Mouse (Mus musculus) liver, embryonic 15.5 days (tissue): ENCODE measurements around the gene Mx1. TPM values are rescaled to one million over a fixed set of nuclear protein-coding genes. Genes with fewer than 3 reads are reported as not detected.

ENCODE experiments used
- ATAC-seq: fragments of 200-750 bp; cut with Nextera tagmentation; 2 replicates; pipeline ENCODE4 v1.8.0; 2017; ENCODE audit warnings: moderate number of reproducible peaks, mild to moderate bottlenecking, moderate library complexity; ENCODE audit not compliant: insufficient read depth
- H3K27ac ChIP-seq: fragments of 300-500 bp; sonication (generic); replicated peaks from 2 replicates; pipeline ENCODE4 v1.5.1; 2015; ENCODE audit warnings: mild to moderate bottlenecking, inconsistent platforms
- H3K27me3 ChIP-seq: fragments of 300-500 bp; sonication (generic); 2 replicates; pipeline ENCODE4 v1.6.1; 2015; ENCODE audit warnings: mild to moderate bottlenecking, inconsistent platforms
- H3K36me3 ChIP-seq: fragments of 300-500 bp; sonication (generic); replicated peaks from 2 replicates; pipeline ENCODE4 v1.6.1; 2015; ENCODE audit warnings: moderate library complexity, mild to moderate bottlenecking, inconsistent platforms
- H3K4me1 ChIP-seq: fragments of 300-500 bp; sonication (generic); replicated peaks from 2 replicates; pipeline ENCODE4 v1.6.1; 2015; ENCODE audit warnings: inconsistent platforms
- H3K4me2 ChIP-seq: fragments of 300-500 bp; sonication (generic); 2 replicates; pipeline ENCODE4 v1.6.1; 2015; ENCODE audit warnings: moderate library complexity, mild to moderate bottlenecking, inconsistent platforms
- H3K4me3 ChIP-seq: fragments of 300-500 bp; sonication (generic); replicated peaks from 2 replicates; pipeline ENCODE4 v1.5.1; 2015; ENCODE audit warnings: mild to moderate bottlenecking, inconsistent platforms
- H3K9ac ChIP-seq: fragments of 300-500 bp; sonication (generic); 2 replicates; pipeline ENCODE4 v1.6.1; 2015; ENCODE audit warnings: moderate library complexity, mild to moderate bottlenecking, inconsistent platforms
- H3K9me3 ChIP-seq: fragments of 300-500 bp; sonication (generic); replicated peaks from 2 replicates; pipeline ENCODE4 v1.6.1; 2016; ENCODE audit warnings: inconsistent platforms
- WGBS: fragments of 180-500 bp; shearing (Covaris S2); methylation state at CpG from one replicate; pipeline ENCODE4 v1.1.7; 2015; ENCODE audit warnings: mixed read lengths; ENCODE audit not compliant: insufficient replicate concordance; 5-methylcytosine and 5-hydroxymethylcytosine counted together
- polyA plus RNA-seq: library from polyadenylated mRNA; unstranded; fragments of >200 nt; fragmentation: Nextera tagmentation; extraction: Ambion mirVana; gene quantifications from 2 replicates; pipeline ENCODE4 v1.2.1, GENCODE M21; 2015

Mx1 gene
- polyA plus RNA-seq, 1 experiment from 2014 or later = 0.29 TPM

DNA sequence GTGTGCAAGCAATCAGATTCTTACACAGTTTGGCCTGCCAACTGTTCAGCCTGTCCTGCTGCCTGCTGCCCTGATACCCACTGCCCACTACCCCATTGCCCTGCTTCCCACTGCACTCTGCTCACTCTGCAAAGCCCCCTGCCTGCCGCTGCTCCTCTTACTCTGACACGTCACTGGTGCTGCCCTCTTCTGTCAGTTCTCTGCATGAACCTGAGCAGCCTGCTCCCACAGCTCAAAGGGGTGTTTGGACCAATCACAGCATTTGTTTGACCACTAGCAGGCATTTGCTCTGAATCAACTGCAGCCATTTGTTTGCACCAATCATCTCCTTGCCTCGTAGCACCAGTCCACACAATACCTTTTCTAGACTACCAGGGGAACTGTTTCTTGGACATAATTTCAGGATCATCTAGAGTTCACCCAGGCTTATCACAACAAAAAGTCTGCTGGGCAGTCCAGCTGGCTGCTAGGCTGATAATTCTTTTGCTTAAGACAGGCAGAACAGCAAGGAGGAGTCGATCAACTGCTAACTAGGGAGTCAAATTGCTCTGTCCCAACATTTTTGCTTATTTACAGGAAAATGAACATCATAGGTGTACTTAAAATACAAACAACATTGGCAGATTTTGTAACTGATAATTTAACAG lies 44.7 kb downstream of the Mx1 start:
- Histone ChIP-seq H3K27me3 (no peaks in the 10 kb centered on the region), H3K27ac (no peak overlapping the region), H3K4me3 (no peak overlapping the region), H3K4me2 (no peak overlapping the region), H3K9ac (no peak overlapping the region), H3K36me3 (no peaks in the 10 kb centered on the region), H3K9me3 (no peaks in the 10 kb centered on the region), H3K4me1 (no peaks in the 10 kb centered on the region)
- no peak for ATAC-seq
- 8% methylated on average over 4 of the region's 4 CpGs for WGBS

GRCm38 (mm10) chr16:97405476-97406012 lies 57.2 kb downstream of the Mx1 start:
- H3K4me3 ChIP-seq = no peak overlapping the region
- H3K4me2 ChIP-seq = no peak overlapping the region
- H3K27ac ChIP-seq = no peak overlapping the region
- WGBS = 66% methylated on average over 5 of the region's 5 CpGs
- ATAC-seq = no peak
- no peaks in the 10 kb centered on the region for H3K4me1 ChIP-seq
- no peaks in the 10 kb centered on the region for H3K36me3 ChIP-seq
- no peak overlapping the region for H3K9ac ChIP-seq
- no peaks in the 10 kb centered on the region for H3K9me3 ChIP-seq
- no peaks in the 10 kb centered on the region for H3K27me3 ChIP-seq

- no peaks in the 10 kb centered on the region for H3K9me3 ChIP-seq
- H3K27ac ChIP-seq = no peak overlapping the region
- 50% methylated on average over 4 of the region's 4 CpGs for whole genome bisulfite sequencing
Measured at GRCm38 (mm10) chr16:97402213-97402785, 60.4 kb downstream of the Mx1 start.

DNA sequence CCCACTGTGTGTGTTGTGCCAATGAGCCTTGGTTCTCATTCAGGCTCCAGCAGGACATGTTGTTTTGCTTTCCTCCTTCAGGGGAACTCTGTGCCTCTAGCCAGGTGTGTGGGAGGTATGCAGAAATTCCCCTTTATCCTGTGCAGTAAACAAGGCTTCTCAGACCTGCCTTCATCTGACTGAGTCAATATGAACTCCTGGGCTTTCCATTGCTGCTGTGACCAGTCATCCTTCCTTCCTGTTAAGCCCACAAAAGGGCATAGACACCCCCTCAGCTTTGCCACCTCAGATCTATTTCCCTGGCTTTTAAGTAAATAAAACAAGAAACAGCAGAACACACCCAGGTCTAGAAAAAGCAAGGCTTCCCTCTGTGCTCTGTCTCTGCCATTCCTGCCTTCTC lies 61.0 kb downstream of the Mx1 start:
- Histone ChIP-seq H3K27me3 (no peaks in the 10 kb centered on the region), H3K4me2 (no peak overlapping the region), H3K27ac (no peak overlapping the region), H3K9me3 (no peaks in the 10 kb centered on the region), H3K4me1 (no peaks in the 10 kb centered on the region), H3K9ac (no peak overlapping the region), H3K36me3 (no peaks in the 10 kb centered on the region), H3K4me3 (no peak overlapping the region)
- ATAC-seq = no peak

More at GRCm38 (mm10) chr16:97402213-97402785, 60.4 kb downstream of the Mx1 start:
- no peak overlapping the region for H3K4me2 ChIP-seq
- no peaks in the 10 kb centered on the region for H3K4me1 ChIP-seq
- no peak for ATAC-seq
- no peaks in the 10 kb centered on the region for H3K27me3 ChIP-seq
- no peaks in the 10 kb centered on the region for H3K36me3 ChIP-seq
- H3K9ac ChIP-seq = no peak overlapping the region
- no peak overlapping the region for H3K4me3 ChIP-seq

DNA sequence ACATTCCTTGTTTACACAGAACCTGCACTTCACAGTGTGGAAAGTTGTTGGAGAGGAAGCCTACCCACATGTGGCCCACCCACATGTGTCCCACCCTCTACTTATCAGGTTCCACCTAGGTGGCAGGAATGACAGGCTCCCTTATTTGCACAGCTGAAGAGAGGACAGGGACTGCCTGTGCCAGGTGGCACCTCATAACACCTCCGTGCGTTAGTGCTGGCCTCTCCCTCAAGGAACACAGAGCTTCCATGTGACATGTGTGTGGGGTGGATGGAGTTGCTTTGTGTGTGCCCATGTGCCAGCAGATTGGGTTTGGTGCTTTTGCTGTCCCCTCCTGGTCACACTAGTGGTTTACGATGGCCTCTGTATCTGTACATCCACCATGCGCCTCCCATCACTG lies 62.7 kb downstream of the Mx1 start:
- Histone ChIP-seq H3K4me2 (no peak overlapping the region), H3K27ac (no peak overlapping the region), H3K4me1 (no peaks in the 10 kb centered on the region), H3K4me3 (no peak overlapping the region), H3K9ac (no peak overlapping the region), H3K9me3 (no peaks in the 10 kb centered on the region), H3K27me3 (no peaks in the 10 kb centered on the region), H3K36me3 (no peaks in the 10 kb centered on the region)
- WGBS = 81% methylated on average over 4 of the region's 4 CpGs
- ATAC-seq = no peak

DNA sequence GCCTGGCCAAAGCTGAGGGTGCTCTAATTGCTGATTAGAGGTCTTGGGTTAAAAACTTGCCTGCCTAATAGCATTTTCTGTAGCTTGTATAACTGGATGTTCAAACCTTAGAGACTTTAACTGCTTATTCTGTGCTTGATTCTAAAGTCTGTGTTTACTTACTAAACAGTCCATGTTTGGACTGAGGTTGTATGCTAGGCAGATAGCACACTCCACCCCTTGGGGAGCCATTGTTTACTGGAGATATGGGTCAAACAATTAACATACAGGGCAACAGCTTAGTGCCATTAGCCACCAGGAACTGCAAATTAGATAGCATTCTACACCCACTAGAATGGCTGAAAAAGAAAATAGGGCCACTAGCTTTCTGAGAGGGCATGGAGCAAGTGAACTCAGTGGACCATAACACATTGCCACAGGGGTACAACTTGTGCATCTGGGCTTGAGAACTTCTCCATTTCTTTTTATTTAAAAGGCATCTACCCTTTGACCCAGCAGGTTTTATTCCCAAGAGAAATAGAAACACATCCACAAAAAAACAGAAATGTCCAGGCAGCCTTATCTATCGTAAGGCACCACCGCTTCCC lies 64.7 kb downstream of the Mx1 start:
- Histone ChIP-seq H3K27ac (no peak overlapping the region), H3K36me3 (no peaks in the 10 kb centered on the region), H3K4me2 (no peak overlapping the region), H3K4me3 (no peak overlapping the region), H3K4me1 (no peaks in the 10 kb centered on the region), H3K27me3 (no peaks in the 10 kb centered on the region), H3K9ac (no peak overlapping the region), H3K9me3 (no peaks in the 10 kb centered on the region)
- 52% methylated on average over 2 of the region's 2 CpGs for WGBS
- ATAC-seq = peak; percentile 67

Other genes with a start within 250 kb of the Mx1 start
- gene Bace2, start 106.2 kb downstream of the Mx1 start, polyA plus RNA-seq = 4.9 and 6.9 TPM in 2 replicates
- not detected in 2 replicates for gene Fam3b, start 51.9 kb upstream of the Mx1 start, polyA plus RNA-seq
- 4.5 and 4.7 TPM in 2 replicates for gene Tmprss2, start 148.3 kb upstream of the Mx1 start, polyA plus RNA-seq